Mouse (Mus musculus): ENCODE measurements around the gene Mlec.

Mlec gene

DNA sequence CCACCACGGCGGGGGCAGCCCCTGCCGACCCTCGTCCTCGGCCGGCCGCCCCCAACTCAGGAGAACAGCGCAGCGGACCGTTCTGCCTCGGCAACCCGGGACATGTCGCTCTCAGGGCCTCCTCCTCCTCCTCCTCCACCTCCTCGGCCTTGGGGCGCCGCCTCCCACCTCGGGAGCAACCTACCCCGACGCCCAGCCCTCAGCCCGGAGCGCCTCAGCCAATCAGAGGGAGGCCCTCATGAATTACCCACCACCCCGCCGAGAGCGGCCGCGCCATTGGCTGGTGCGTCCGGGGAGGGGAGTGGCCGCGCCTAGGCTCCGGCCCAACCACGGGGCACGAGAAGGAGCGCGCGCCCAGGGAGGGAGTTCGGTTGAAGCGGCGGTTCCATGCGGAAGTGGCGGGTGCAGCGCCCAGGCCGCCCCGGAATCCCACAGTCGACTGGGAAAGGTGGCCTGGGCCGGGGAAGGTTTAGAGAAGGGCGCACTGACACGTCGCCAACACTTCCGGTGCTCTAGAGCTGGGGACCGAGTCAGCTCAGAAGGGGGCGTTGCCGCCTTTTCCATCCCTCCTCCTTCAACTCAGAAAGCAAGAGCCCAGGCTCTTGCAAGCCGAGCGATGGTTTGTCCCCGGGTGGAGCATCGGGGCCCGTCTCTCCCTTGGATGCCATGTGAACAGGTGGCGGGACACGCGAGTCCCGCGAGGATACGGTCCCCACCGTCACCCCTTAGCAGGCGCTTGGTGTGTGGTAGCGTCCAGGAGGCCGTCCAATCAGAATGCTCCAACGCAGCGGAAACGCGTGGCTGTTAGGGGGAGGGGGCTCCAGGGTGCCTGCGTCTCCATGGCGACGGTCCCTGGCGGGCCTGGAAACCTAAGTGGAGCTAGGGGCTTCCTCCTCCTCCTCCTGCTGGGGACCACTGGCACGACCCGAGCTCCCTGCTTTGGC is at the start of gene Mlec:
TSS of gene Mlec (minus strand) at position 140 of the 944 bp plus-strand sequence.
- DNase-seq (ENCODE audit: low spot score in 2 of 2): peak; percentile 98

DNA sequence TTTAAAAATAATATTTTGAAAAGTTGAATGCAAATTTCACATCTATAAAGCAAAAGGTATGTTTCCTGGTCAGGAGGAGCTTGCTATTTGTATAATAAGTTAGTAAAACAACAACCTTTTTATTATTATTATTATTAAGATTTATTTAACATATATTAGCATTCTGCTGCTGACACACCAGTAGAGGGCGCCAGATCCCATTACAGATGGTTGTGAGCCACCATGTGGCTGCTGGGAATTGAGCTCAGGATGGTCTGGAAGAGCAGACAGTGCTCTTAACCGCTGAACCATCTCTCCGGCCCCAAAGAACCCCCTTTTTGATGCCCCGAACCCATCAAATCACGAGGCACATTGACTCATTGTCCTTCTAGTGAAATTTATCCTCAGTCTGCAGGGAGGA is 49.3 kb upstream of the Mlec start:
- no peak for DNase-seq (ENCODE audit: low spot score in 2 of 2)

DNA sequence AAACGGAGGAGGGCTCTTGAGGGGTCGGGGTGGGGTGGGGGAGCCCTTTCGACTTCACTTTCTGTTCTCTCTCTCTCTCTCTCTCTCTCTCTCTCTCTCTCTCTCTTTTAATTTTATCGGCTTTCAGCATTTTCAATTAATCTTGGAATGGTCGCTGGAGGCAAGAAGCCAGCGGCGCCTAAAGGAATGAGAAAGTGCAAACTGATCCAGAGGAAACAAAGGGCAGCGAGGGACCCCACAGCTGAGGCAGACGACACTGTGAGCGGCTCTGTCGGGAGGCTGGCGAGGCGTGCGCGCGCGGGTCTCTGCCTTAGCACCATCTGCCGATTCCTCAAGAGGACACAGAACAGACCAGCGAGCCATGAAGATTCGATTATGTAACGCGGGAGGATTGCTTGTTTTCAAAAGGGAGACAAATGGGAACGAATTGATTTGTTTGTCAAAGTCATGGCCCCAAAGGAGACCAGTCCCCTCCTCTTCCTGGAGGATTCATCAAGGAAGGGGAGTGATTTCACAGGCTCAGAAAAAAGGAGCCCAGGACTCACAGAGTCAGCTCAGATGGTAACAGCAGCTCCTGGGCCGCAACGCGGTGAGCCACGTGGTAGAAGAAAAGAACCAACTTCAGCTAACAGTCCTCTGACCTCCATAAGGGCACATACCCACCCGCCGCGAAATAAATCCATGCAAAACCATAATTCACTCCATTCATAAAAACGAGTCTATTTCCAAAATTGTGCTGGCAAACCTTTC is 46.8 kb upstream of the Mlec start:
- no peak for DNase-seq (ENCODE audit: low spot score in 2 of 2)

DNA sequence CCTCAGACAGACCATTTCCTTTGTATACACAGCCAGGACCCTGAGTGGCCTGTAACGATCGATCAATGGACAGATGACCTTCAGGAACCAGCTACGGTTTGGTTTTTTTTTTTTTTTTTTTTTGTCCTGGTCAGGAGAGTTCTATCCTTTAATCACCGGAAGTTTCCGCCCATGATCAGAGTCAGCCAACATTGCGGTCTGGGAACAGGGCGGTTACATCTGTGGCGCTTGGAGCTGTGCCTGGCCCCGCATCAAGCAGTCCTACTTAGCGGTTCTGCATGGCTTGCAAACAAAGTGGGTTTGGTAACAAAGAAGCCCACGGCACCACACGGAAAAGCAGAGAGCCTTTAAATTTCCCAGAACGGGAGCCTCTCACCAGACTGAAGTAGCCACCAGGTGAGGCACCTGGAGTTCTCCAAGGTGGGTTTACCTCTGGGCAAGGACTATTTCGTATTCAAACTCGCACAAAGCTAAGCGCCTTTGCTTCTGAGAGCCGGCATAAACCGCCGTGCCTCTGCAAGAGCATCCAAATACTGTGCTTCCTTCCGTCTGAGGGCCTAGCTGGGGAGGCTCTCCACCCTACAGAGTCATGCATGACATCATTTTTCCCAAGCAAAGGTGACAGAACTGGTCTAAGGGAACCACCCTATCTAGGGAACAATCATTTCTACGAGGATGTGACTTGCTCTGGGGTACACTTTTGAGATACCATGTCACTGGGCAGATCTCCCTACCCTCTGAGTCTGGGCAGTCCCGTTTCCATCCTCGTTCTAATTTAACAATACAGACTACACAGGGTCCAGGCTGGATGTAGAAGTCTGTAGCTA is 46.0 kb upstream of the Mlec start:
- DNase-seq (ENCODE audit: low spot score in 2 of 2): no peak

DNA sequence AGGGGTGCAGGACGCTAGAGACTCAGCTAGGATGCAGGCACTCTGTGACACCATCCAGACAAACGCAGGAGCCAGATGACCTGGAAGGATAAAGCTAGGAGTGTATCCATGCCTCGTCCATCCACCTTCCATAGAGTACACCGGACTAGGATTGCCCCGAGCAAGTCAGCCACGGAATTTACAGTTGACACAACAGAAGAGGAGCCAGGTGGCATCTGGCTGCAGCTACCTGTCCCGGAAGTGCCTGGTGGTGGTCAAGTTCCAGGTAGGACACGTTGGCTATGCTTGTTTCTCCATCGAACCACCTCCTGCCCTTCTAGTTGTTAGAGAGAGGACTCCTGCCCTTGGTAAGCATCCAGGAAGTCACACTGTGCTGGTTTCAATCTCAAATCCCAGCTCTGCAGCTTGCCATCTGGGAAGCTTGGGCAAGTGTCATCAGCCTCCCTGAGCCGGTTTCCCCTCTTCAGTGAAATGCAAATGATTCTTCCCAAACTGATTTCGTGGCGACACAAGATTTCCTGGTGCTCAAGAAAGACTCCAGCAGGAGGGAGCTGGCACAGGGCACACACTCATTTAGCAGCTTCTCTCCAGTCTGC is 36.7 kb upstream of the Mlec start:
- no peak for DNase-seq (ENCODE audit: low spot score in 2 of 2)

DNA sequence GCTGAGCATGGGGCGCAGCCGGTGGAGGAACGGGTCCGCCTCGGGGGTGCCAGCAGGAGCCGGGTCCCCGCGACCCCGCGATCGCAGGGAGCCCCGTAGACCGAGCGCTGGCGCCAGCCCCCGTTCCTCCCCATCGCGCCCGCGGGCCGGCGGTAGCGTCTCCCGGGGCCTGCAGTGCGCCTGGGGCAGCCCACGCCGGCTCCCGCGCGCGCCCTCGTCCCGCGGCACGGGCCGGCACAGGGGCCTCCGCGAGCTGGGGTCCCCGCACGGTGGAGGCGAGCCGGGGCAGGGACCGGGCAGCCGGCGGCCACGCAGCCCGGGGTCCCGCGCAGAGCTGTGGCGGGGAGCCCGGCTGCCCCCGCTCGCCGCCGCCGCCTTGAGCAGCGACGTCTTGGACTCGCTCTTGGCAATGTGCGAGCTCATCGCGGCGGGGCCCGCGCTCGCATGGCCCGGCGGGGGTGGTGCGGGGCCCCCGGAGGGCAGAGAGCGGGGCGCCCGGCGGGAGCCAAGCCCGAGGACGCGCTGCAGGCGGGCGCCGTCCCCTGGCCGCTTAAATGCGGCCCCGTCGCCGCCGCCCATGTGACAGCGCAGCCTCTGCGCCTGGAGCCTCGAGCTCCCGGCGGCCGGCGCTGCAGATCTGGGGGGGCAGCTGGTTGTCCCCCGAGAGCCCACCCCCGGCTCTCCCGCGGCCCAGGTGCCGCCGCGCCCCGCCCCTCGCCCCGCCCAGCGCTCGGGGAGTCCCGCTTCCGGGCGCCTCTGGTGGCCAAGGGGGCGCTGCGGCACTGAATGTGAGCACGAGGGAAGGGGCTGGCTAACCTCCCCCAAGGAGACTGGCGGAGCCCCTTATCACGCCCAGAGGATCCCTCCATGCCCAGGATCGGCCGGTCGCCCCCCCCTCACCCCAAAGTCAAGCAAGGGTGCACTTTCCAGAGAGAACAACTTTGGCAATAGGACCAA is 36.0 kb upstream of the Mlec start, which contains the start of gene Cabp1:
TSS of gene Cabp1 (minus strand) at position 713 of the 957 bp plus-strand sequence.
- DNase-seq (ENCODE audit: low spot score in 2 of 2): peak in 1 of 2 experiments; percentile 49

DNA sequence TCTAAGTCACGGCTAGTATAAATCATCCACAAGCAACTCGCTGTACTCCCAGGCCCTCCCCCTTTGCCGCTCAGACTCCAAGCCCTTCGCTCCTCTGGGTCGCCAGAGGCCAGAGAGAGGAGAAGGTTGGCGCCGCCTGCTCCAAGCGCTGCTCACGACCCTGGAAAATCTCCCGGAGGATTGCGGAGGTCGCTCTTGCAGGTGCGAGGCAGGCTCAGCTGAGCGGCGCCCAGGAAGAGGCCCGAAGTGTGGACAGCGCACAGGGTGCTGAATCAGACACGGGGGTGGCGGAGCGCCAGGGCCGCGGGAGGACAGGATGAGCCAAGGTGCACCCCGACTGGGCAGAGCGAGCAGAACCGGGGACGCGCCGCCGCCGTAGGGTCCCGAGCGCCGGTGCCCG is 35.2 kb upstream of the Mlec start:
- DNase-seq (ENCODE audit: low spot score in 2 of 2): peak; percentile 31 to 41

DNA sequence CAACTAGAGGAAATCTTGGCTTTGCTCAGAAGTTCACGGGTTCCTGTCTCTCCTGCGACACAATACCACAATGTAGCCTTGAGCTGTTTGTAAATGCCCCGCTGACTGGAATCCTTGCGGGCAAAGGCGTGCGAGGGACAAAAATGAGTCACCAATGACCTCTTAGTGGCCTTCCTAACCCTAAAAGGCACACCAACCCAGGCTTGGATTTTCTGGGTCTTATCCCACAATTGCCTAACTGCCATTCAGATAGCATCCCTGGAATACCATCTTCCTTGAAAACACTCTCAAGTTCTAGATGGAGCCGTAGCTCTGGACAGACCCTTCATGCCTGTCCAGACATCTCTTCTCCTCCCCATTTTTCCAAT is 34.8 kb upstream of the Mlec start:
- DNase-seq (ENCODE audit: low spot score in 2 of 2): no peak

DNA sequence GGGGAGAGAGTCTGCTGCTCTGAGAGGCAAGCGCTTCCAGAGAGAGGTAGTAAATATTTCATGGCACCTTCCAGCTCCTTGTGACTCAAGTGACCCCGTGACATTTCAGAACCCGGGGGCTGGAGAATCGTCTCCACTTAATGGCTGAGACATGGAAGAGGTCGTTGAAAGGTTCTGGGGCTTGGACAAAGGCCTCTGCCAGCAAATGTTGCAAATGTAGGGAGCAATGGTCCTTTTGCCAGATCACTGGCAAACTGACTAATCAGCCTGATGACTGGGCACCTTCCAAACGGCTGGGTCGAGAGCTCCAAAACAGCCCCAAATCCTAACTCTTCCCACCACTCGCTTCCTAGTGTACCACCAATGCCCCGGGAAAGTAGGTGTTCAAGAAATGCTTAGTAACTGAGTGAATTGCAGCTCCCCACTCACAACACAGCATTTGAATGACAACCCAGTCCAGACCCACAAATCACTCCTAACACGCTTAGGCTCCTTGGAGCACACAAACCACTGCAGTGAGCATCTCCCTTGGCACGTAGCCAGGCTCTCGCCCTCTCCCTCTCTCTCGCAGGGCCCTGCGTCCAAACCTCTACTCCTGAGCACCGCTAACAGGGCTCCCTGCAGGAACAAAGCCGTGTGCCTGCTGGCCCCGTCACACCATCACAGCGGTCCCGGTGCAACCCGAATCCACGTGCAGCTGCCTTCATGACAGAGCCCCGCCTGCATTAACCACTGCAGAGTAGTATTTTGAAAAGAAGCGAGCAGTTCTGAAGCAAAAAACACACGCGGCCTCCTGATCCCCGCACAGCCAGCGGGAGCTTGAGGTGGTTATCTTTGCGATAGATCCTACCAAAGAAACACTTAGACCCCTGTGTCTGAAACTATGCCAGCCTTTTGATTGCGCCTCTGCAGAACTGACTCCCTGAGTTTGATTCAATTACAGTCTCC is 34.2 kb upstream of the Mlec start:
- no peak for DNase-seq (ENCODE audit: low spot score in 2 of 2)

DNA sequence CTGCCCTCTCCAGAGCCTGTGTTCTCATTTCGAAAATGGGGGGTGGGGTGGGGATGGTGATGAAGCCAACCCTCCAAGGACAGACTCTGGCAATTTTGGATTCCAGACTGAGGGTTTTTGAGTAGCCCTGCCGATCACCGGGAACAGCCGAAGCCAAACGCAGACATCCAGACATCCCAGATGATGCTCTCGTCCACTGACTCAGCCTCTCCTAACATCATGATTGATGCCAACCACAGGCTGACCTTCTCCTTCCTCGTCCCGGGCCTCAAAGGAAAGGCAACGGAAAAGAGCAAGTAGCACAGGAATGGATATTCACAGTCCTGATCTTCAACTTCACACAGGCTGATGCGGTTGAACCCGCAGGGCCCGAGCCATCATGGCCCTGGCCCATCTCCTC is 32.1 kb upstream of the Mlec start:
- DNase-seq (ENCODE audit: low spot score in 2 of 2): no peak

DNA sequence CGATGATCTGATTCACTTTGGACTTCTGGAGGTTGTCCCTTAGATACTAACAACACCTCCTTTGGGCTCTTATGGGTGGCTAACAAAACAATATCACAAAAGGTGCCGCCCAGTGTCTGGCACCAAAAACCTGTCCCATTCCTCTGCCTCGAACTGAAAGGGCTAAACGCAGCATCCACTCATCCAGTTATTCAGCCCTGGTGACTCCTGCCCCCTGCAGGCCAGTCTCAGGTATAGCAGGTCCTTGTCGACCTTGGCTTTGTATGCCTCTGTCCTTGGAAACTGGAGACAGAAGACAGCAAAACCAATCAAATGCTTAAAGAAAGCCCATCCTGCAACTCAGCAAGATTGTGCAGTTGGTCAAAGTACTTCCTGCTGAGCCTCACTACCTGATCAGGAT is 30.8 kb upstream of the Mlec start:
- peak; percentile 40 to 62 for DNase-seq (ENCODE audit: low spot score in 2 of 2)

DNA sequence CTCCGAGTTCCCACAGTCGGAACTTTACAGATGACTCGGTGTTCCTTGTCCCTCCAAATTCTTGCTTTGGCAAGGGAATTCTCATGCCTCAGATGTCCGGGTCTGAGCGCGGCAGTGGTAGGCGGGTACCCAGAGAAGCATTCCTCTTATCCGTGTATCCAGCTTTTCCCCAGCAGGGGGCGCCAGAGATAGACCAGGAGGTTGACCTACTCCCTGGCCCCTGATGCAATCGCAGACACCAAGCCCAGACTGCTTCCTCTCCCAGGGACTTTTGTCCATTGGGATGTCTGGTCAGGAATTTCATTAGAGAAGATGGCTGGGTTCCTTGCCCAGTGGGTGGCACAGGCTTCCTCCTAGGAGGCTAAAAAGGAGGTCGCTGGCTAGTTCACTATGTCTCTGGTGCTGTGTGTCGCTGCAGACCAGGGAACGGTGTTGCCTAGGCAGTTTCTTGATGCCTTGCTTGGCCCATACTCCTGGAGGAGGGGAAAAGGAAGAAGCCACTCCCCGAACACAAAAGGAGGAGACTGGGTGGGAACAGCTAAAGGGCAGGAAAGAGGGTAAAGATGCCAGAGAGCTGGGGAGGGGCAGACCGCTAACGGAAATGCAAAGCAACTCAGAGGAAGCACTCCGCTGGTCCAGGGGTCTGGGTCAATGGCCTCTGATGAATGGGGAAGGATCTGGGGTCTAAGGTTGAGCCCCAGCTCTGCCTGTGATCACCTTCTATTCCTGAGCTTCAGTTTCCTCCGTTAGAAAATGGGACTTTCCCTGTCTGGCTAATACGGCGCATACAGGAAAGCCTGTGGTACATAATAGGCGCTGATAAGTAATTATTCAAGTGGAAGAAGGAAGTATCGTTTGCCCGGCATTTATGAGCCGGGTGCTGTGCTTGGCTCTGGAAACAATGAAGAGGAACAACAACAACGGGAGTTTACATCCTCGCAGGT is 29.5 kb upstream of the Mlec start:
- DNase-seq (ENCODE audit: low spot score in 2 of 2): peak; percentile 76 to 85

DNA sequence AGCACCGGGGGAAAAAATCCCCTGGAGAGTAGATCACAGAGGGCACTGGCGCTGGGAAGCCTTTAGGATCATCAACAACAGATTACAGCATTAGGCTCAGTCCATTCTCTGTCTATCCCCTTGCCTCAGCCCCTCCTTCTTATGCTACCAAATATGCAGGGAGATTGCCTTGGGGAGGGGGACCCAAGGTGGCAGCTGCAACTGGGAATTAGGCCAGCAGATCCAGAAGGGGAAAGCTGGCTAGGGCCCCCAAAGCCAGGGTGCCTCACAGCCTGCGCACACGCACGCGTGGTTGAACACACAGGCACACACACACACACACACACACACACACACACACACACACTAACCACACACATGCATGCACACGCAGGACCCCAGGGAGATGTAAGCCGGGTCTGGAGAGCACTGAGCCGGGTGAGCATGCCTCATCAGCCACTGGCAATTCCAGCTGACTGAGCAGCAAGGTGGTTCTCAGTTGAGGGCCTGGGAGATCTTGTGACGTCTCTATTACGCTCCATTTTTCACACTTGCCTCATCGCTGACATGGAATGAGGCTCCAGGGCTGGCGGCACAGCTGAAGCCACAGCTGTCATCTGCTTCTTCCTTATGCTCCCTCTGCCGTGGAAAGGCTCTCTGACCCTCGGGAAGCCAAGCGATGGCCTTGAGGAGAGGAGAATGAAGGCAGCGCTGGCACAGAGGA is 28.5 kb upstream of the Mlec start:
- peak in 1 of 2 experiments; percentile 72 for DNase-seq (ENCODE audit: low spot score in 2 of 2)

DNA sequence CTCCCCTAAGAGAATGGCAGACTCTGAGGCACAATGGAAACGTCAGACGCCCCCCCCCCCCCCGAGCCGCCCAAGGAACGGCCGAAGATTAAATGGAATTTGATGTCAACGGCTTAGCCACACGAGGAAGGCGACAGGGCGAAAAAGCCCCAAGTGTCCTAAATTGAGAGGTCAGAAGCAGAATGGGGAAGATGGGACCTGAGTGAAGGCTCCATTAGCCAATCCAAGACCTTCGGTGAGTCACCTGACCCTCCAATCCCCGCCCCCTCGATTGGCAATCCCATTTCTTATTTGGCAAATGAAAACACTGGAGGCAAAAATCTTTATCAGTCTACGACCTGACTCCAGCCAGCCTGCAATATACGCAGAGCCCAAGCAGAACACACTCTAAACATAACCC is 26.7 kb upstream of the Mlec start:
- DNase-seq (ENCODE audit: low spot score in 2 of 2): no peak

DNA sequence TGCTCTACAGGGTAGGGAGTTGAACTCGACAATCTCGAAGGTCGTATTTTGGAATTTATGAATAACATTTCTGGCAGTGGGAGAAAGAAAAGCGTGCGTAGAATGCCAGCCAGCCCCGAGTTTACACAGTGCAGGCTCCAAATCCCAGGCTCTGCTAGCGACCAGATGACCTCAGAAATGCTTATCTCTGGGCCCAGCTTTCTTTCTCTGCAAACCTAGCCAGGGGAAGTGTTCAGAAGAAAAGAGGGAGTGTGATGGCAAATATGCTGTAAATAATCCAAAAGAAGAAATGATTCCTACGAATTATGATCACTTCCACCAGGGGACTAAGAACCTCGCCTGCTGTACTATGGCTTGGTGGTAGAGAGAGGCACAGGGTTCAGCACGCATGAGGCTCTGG is 25.5 kb upstream of the Mlec start:
- no peak for DNase-seq (ENCODE audit: low spot score in 2 of 2)

DNA sequence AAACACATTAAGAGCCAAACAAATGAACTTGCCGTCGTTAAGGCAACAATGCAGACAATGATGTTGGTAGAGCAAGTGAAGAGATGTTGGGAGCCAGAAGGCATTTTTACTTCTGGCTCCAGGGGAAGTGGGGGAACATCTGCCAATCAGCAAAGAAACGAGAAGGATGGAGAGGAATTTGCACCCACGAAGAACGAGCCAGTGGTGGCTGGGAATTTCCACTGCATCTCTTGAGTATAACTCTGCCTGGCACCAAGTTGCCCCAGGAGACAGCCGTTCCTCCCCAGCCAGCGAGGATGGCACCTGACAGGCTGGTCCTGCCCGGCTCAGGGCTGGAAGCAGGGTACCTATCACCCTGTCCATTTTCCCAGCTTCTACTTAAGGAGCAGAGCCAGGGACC is 24.9 kb upstream of the Mlec start:
- no peak for DNase-seq (ENCODE audit: low spot score in 2 of 2)

DNA sequence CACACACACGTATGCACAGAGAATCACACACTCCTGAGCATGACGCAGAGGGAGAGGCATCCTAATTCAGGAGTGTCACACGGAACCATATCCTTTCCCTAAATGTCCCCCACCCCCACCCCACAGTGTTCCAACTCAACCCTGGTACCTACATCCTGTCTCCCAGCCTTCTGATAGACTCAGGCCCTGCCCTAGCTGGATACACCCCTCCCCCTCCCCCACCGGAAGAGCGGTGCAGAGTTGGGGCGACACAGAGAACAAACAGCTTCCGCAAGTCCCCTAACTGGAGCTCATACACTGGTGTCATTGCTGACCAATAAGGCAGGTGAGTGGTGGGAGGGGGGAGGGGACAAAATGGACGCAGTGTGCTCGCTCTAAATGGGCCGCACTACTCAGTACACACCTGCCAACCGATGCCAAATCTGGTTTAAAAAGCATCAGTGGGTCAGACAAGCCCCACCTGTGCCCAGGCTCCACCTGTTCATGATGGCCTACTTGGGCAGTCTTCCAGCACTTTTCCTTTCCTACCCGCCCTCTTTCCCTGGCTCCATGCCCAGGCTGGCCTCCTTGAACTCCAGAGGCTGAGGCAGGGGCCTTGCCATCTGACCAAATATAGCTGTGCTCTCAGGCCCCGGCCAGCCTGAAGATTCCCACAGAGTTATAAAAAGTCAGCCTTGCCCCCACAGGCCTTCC is 23.4 kb upstream of the Mlec start:
- no peak for DNase-seq (ENCODE audit: low spot score in 2 of 2)
